Mouse (Mus musculus): Measurements from ENCODE around the gene Ube2j2. TPM values are rescaled to one million over a fixed set of nuclear protein-coding genes. Genes with fewer than 3 reads are reported as not detected.

Gene Ube2j2
- polyA plus RNA-seq, 1 experiment from 2014 or later, result 158 TPM

- ATAC-seq (ENCODE audit: insufficient number of reproducible peaks, insufficient read depth, low FRiP score, low TSS enrichment), result 0 out of 2 replicates have a peak, but pooled peaks have one; percentile 1
- Histone ChIP-seq H3K27ac (peak overlapping the region; percentile 84), H3K9ac (peak overlapping the region; percentile 85), H3K9me3 (no peaks in the 10 kb centered on the region), H3K4me1 (peaks cover 25% of the 10 kb centered on the region), H3K4me2 (replicated peaks) (peak overlapping the region; percentile 55), H3K27me3 (no peaks in the 10 kb centered on the region), H3K36me3 (peaks cover 32% of the 10 kb centered on the region), H3K4me3 (peak overlapping the region; percentile 79)
- 5% methylated on average over 15 of the region's 15 CpGs for WGBS
These were observed 50.0 kb downstream of the Ube2j2 start for GRCm38 (mm10) chr4:155993606-155994005.

GRCm38 (mm10) chr4:156004109-156004508 is 60.5 kb downstream of the Ube2j2 start:
- ATAC-seq (ENCODE audit: insufficient number of reproducible peaks, insufficient read depth, low FRiP score, low TSS enrichment), result no peak
- H3K4me3 ChIP-seq, result no peak overlapping the region
- H3K4me1 ChIP-seq, result no peaks in the 10 kb centered on the region
- H3K4me2 ChIP-seq (replicated peaks), result no peak overlapping the region
- no peak overlapping the region for H3K9ac ChIP-seq
- 89% methylated on average over 3 of the region's 3 CpGs for WGBS
- H3K36me3 ChIP-seq, result peaks cover 91% of the 10 kb centered on the region
- H3K9me3 ChIP-seq, result no peaks in the 10 kb centered on the region
- no peak overlapping the region for H3K27ac ChIP-seq
- no peaks in the 10 kb centered on the region for H3K27me3 ChIP-seq

GRCm38 (mm10) chr4:156008369-156008768 is 64.7 kb downstream of the Ube2j2 start:
- Histone ChIP-seq H3K4me2 (replicated peaks) (no peak overlapping the region), H3K27ac (no peak overlapping the region), H3K4me3 (no peak overlapping the region), H3K36me3 (peaks cover 90% of the 10 kb centered on the region), H3K27me3 (no peaks in the 10 kb centered on the region), H3K4me1 (no peaks in the 10 kb centered on the region), H3K9me3 (no peaks in the 10 kb centered on the region), H3K9ac (no peak overlapping the region)
- 96% methylated on average over 4 of the region's 4 CpGs for WGBS
- no peak for ATAC-seq (ENCODE audit: insufficient number of reproducible peaks, insufficient read depth, low FRiP score, low TSS enrichment)

Small RNA genes lying within 50 kb of the gene (microRNA-seq; reads per million reads assigned to microRNA genes)
- not detected for gene Gm22991

Other genes starting within 250 kb of the Ube2j2 start
- gene Fndc10, start 249.5 kb upstream of the Ube2j2 start, polyA plus RNA-seq (2016; fragmentation: Nextera tagmentation; extraction: Ambion mirVana), result 12.2 and 15.2 TPM in 2 replicates
- gene Ssu72, start 239.0 kb upstream of the Ube2j2 start, polyA plus RNA-seq (2016; fragmentation: Nextera tagmentation; extraction: Ambion mirVana), result 135 and 136 TPM in 2 replicates
- gene Tmem240, start 209.0 kb upstream of the Ube2j2 start, polyA plus RNA-seq (2016; fragmentation: Nextera tagmentation; extraction: Ambion mirVana), result 2.2 and 2.5 TPM in 2 replicates
- gene Atad3a, start 182.7 kb upstream of the Ube2j2 start, polyA plus RNA-seq (2016; fragmentation: Nextera tagmentation; extraction: Ambion mirVana), result 103 and 106 TPM in 2 replicates
- 9.2 and 9.5 TPM in 2 replicates for gene Vwa1, start 169.1 kb upstream of the Ube2j2 start, polyA plus RNA-seq (2016; fragmentation: Nextera tagmentation; extraction: Ambion mirVana)
- 0.69 and 1.0 TPM in 2 replicates for gene Tmem88b, start 158.0 kb upstream of the Ube2j2 start, polyA plus RNA-seq (2016; fragmentation: Nextera tagmentation; extraction: Ambion mirVana)
- gene Ankrd65, start 153.4 kb upstream of the Ube2j2 start, polyA plus RNA-seq (2016; fragmentation: Nextera tagmentation; extraction: Ambion mirVana), result 0.25 TPM in 1 of 2 replicates, not detected in the other
- gene Mrpl20, start 141.0 kb upstream of the Ube2j2 start, polyA plus RNA-seq (2016; fragmentation: Nextera tagmentation; extraction: Ambion mirVana), result 214 TPM in 2 replicates
- 243 and 253 TPM in 2 replicates for gene Ccnl2, start 131.3 kb upstream of the Ube2j2 start, polyA plus RNA-seq (2016; fragmentation: Nextera tagmentation; extraction: Ambion mirVana)
- gene Aurkaip1, start 112.6 kb upstream of the Ube2j2 start, polyA plus RNA-seq (2016; fragmentation: Nextera tagmentation; extraction: Ambion mirVana), result 146 and 149 TPM in 2 replicates
- 50.7 and 52.6 TPM in 2 replicates for gene Mxra8, start 104.2 kb upstream of the Ube2j2 start, polyA plus RNA-seq (2016; fragmentation: Nextera tagmentation; extraction: Ambion mirVana)
- gene Dvl1, start 96.4 kb upstream of the Ube2j2 start, polyA plus RNA-seq (2016; fragmentation: Nextera tagmentation; extraction: Ambion mirVana), result 8.3 and 16.9 TPM in 2 replicates
- gene Tas1r3, start 80.5 kb upstream of the Ube2j2 start, polyA plus RNA-seq (2016; fragmentation: Nextera tagmentation; extraction: Ambion mirVana), result 0.34 and 0.47 TPM in 2 replicates
- 15.9 and 17.1 TPM in 2 replicates for gene Cptp, start 74.4 kb upstream of the Ube2j2 start, polyA plus RNA-seq (2016; fragmentation: Nextera tagmentation; extraction: Ambion mirVana)
- 83.7 and 85.4 TPM in 2 replicates for gene Ints11, start 74.3 kb upstream of the Ube2j2 start, polyA plus RNA-seq (2016; fragmentation: Nextera tagmentation; extraction: Ambion mirVana)
- gene Pusl1, start 52.0 kb upstream of the Ube2j2 start, polyA plus RNA-seq (2016; fragmentation: Nextera tagmentation; extraction: Ambion mirVana), result 56.0 and 56.6 TPM in 2 replicates
- gene Acap3, start 52.0 kb upstream of the Ube2j2 start, polyA plus RNA-seq (2016; fragmentation: Nextera tagmentation; extraction: Ambion mirVana), result 25.1 and 27.7 TPM in 2 replicates
- gene C1qtnf12, start 18.5 kb downstream of the Ube2j2 start, polyA plus RNA-seq (2016; fragmentation: Nextera tagmentation; extraction: Ambion mirVana), result 31.9 and 35.8 TPM in 2 replicates
- 18.4 and 20.3 TPM in 2 replicates for gene B3galt6, start 48.8 kb downstream of the Ube2j2 start, polyA plus RNA-seq (2016; fragmentation: Nextera tagmentation; extraction: Ambion mirVana)
- gene Sdf4, start 49.0 kb downstream of the Ube2j2 start, polyA plus RNA-seq (2016; fragmentation: Nextera tagmentation; extraction: Ambion mirVana), result 141 and 143 TPM in 2 replicates
- gene Tnfrsf4, start 70.0 kb downstream of the Ube2j2 start, polyA plus RNA-seq (2016; fragmentation: Nextera tagmentation; extraction: Ambion mirVana), result 0.70 and 1.1 TPM in 2 replicates
- gene Tnfrsf18, start 82.3 kb downstream of the Ube2j2 start, polyA plus RNA-seq (2016; fragmentation: Nextera tagmentation; extraction: Ambion mirVana), result 1.9 and 2.3 TPM in 2 replicates
- gene Ttll10, start 115.6 kb downstream of the Ube2j2 start, polyA plus RNA-seq (2016; fragmentation: Nextera tagmentation; extraction: Ambion mirVana), result 1.0 and 1.5 TPM in 2 replicates
- gene 9430015G10Rik, start 166.2 kb downstream of the Ube2j2 start, polyA plus RNA-seq (2016; fragmentation: Nextera tagmentation; extraction: Ambion mirVana), result 54.8 and 55.5 TPM in 2 replicates
- gene Rnf223, start 186.7 kb downstream of the Ube2j2 start, polyA plus RNA-seq (2016; fragmentation: Nextera tagmentation; extraction: Ambion mirVana), result 0.43 and 0.61 TPM in 2 replicates

Measured in embryonic facial prominence, embryonic 12.5 days (tissue).